Mouse (Mus musculus) ES-Bruce4 (cell line): ENCODE results near the gene Prdm11. TPM values are rescaled to one million over a fixed set of nuclear protein-coding genes. Genes with fewer than 3 reads are reported as not detected.

Source experiments
- H3K27ac ChIP-seq: 2 replicates; pipeline ENCODE4 v1.5.1; 2012; ENCODE audit warnings: low read length, inconsistent platforms; ENCODE audit not compliant: insufficient read depth
- H3K27me3 ChIP-seq: 2 replicates; pipeline ENCODE4 v1.6.1; 2012; ENCODE audit warnings: mild to moderate bottlenecking, low read length, inconsistent platforms; ENCODE audit not compliant: control insufficient read depth, poor library complexity, insufficient read depth, severe bottlenecking
- H3K36me3 ChIP-seq: 2 replicates; pipeline ENCODE4 v1.6.1; 2012; ENCODE audit warnings: inconsistent platforms, mild to moderate bottlenecking, low read length, moderate library complexity; ENCODE audit not compliant: control insufficient read depth, poor library complexity, insufficient read depth, severe bottlenecking
- H3K4me1 ChIP-seq: one replicate; pipeline ENCODE4 v1.8.1; 2011; ENCODE audit warnings: low read length; ENCODE audit not compliant: control insufficient read depth, insufficient read depth
- H3K4me3 ChIP-seq: 2 replicates; pipeline ENCODE4 v1.5.1; 2011; ENCODE audit warnings: low read depth, mild to moderate bottlenecking, low read length
- H3K9ac ChIP-seq: 2 replicates; pipeline ENCODE4 v1.6.1; 2012; ENCODE audit warnings: low read depth, mild to moderate bottlenecking, inconsistent platforms; ENCODE audit not compliant: poor library complexity, severe bottlenecking
- H3K9me3 ChIP-seq: replicated peaks from 2 replicates; pipeline ENCODE4 v1.6.1; 2012; ENCODE audit warnings: mild to moderate bottlenecking, low read length, inconsistent platforms; ENCODE audit not compliant: control insufficient read depth, poor library complexity, insufficient read depth, severe bottlenecking
- CTCF ChIP-seq: IDR thresholded peaks from one replicate; pipeline ENCODE4 v1.8.1; 2011; ENCODE audit warnings: low read depth, low read length
- EP300 ChIP-seq: IDR thresholded peaks from 2 replicates; pipeline ENCODE4 v1.6.1; 2011; ENCODE audit warnings: low read depth, low read length; ENCODE audit not compliant: insufficient read depth
- POLR2A ChIP-seq: IDR thresholded peaks from one replicate; pipeline ENCODE4 v1.8.1; 2011; ENCODE audit warnings: low read length; ENCODE audit not compliant: insufficient read depth
- polyA plus RNA-seq: library from polyadenylated mRNA; stranded (reverse); fragments of >200 nt; gene quantifications from 2 replicates; pipeline ENCODE4 v1.2.4, GENCODE M21; 2011; ENCODE audit warnings: low read depth; ENCODE audit not compliant: missing spikeins, insufficient read depth, insufficient read length

The Prdm11 gene
- polyA plus RNA-seq, 1 experiment: 2.1 TPM

- Histone ChIP-seq H3K27ac (no peak overlapping the region), H3K9me3 (no peaks in the 10 kb centered on the region), H3K9ac (no peak overlapping the region), H3K36me3 (no peaks in the 10 kb centered on the region), H3K4me1 (peaks cover 3% of the 10 kb centered on the region), H3K27me3 (no peaks in the 10 kb centered on the region), H3K4me3 (no peak overlapping the region)
- TF ChIP-seq EP300: no peak
- TF ChIP-seq POLR2A: no peak
These were observed 34.0 kb downstream of the Prdm11 start for GRCm38 (mm10) chr2:93011933-93012332.

DNA sequence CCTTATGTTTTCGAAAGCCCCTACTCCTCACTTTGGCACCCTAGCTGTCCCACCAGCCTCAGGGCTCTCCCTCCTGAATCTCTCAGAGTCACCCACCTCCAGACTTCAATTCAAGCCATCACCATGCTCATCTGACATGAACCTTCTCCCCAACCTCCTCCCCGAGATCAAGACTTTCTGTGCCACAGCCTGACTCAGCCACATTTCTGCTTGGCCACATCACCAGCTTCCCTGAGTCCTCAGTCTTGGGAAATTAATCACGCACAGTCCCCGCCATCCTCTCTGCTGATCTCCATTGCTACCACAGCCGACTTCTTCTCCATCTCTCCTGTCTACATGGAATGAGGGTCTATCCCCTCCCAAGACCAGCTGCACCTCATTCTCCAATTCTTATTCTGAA lies 34.5 kb downstream of the Prdm11 start:
- H3K36me3 ChIP-seq: no peaks in the 10 kb centered on the region
- peaks cover 3% of the 10 kb centered on the region for H3K4me1 ChIP-seq
- H3K27me3 ChIP-seq: no peaks in the 10 kb centered on the region
- H3K9me3 ChIP-seq: no peaks in the 10 kb centered on the region
- no peak for TF ChIP-seq CTCF
- TF ChIP-seq POLR2A: no peak
- TF ChIP-seq EP300: no peak
- no peak overlapping the region for H3K4me3 ChIP-seq
- no peak overlapping the region for H3K9ac ChIP-seq
- H3K27ac ChIP-seq: no peak overlapping the region

DNA sequence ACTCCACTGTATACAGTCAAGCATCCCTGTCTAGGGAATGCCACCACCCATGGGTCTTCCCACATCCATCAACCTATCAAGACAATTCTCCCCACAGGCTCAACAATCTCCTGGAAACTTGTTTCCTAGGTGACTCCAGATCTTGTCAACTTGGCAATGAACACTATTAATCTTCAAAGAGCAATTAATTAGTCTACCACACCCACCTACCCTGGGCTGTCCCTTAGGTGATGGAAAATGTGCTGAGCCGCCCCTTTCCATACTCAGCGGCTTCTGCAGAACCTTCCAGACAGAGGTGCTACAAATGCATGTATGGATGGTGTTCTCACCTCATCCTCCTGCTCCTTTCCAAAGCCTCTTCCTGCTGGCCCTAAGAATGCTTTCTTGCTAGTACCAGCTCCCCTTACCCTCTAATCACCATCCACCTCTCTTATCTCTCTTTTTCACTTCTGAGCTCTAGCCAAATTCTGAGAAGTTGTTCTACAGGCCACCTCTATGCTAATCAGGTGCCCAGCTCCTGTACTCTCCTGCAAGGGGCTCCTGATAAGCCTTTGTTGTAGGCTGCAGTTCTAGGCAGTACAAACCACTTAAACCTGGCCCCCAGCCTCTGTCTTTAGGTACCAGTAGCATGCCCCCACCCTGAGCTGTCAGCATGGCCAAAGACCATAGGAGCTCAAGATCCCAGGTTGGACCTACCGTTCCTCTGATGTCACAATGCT lies 37.8 kb downstream of the Prdm11 start:
- H3K27me3 ChIP-seq: no peaks in the 10 kb centered on the region
- no peak overlapping the region for H3K4me3 ChIP-seq
- H3K36me3 ChIP-seq: no peaks in the 10 kb centered on the region
- H3K9me3 ChIP-seq: no peaks in the 10 kb centered on the region
- H3K27ac ChIP-seq: no peak overlapping the region
- no peaks in the 10 kb centered on the region for H3K4me1 ChIP-seq
- H3K9ac ChIP-seq: no peak overlapping the region
- TF ChIP-seq EP300 (no peak), POLR2A (no peak), CTCF (no peak)

GRCm38 (mm10) chr2:93005028-93005427 lies 40.9 kb downstream of the Prdm11 start:
- TF ChIP-seq EP300: no peak
- no peak for TF ChIP-seq CTCF
- TF ChIP-seq POLR2A: no peak
- Histone ChIP-seq H3K4me3 (no peak overlapping the region), H3K4me1 (no peaks in the 10 kb centered on the region), H3K27me3 (no peaks in the 10 kb centered on the region), H3K9me3 (no peaks in the 10 kb centered on the region), H3K27ac (no peak overlapping the region), H3K9ac (no peak overlapping the region), H3K36me3 (no peaks in the 10 kb centered on the region)

DNA sequence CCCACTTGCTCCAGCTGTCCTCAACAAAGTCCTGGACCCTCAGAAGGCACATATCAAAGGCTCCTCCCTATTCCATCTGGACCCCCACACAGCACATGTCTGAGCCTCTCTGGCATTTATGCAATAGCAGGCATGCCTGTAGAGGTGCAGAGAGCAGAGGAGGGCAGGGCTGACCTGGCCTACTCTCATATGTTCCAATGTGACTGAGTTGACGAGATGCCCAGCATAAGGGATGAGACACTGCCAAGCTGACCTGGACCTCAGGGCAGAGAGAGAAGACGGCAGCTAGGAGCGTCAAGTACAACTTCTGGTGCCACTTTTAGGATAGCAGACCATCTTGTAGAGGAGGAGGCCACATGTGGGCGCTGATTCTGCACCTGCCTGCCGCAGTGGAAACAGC lies 54.0 kb downstream of the Prdm11 start:
- Histone ChIP-seq H3K27me3 (no peaks in the 10 kb centered on the region), H3K4me1 (no peaks in the 10 kb centered on the region), H3K27ac (no peak overlapping the region), H3K9ac (no peak overlapping the region), H3K36me3 (no peaks in the 10 kb centered on the region), H3K9me3 (no peaks in the 10 kb centered on the region), H3K4me3 (no peak overlapping the region)
- TF ChIP-seq EP300 (no peak), CTCF (no peak), POLR2A (no peak)

GRCm38 (mm10) chr2:92989593-92989992 lies 56.4 kb downstream of the Prdm11 start:
- Histone ChIP-seq H3K9ac (no peak overlapping the region), H3K27ac (no peak overlapping the region), H3K4me3 (no peak overlapping the region), H3K4me1 (no peaks in the 10 kb centered on the region), H3K27me3 (no peaks in the 10 kb centered on the region), H3K36me3 (no peaks in the 10 kb centered on the region), H3K9me3 (no peaks in the 10 kb centered on the region)
- no peak for TF ChIP-seq POLR2A
- no peak for TF ChIP-seq EP300
- TF ChIP-seq CTCF: no peak
